Mouse (Mus musculus): ENCODE data around the gene Vav3.

DNA sequence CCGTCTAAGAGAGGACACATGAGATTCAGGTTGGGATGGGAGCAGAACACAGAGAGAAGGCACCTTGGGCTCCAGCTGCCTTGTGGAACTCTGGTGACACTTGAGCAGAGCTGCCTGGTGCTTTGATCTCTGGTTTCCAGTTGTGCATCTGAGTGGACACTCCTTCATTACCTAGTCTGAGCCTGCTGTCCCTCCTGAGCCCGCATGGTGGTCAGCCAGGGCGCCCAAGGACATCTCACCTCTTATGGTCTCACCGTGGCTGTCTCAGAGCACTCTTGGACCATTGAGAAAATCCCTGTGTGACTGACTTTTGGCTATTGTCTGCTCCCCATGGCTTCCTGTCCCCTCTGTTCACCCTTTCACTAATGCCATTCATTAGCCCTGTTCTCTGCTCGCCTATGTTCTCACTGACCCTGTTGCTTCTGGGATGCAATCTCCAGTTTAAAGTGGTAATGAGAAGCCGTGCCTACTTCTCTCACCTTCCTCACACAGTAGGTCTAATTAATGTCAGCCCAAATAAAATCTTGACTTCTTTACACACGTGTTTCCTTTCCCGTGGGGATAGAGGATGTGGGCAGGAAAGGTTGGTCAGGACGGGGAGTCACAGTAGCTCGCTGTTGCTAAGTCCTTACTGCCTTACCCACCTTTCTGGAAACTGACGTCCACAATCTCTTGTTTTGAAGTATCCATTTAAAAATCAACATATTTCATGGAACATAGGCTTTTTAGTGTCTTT lies 150.3 kb downstream of the Vav3 start:
- TF ChIP-seq CTCF (IDR thresholded peaks at IDR 0.05; ENCODE audit: extremely low read depth, insufficient read depth, low read length) (no peak), POLR2A (IDR thresholded peaks at IDR 0.05; ENCODE audit: extremely low read depth, insufficient read depth, low read length) (no peak)

Data from cortical plate, adult 2 months (tissue).